Mouse (Mus musculus): ENCODE measurements around the gene Prss36.
"Not testable (repeated sequence)": the region's sequence is repeated elsewhere in the genome, so short reads cannot be mapped to it uniquely, and the experiment has no call there.

Gene Prss36

DNA sequence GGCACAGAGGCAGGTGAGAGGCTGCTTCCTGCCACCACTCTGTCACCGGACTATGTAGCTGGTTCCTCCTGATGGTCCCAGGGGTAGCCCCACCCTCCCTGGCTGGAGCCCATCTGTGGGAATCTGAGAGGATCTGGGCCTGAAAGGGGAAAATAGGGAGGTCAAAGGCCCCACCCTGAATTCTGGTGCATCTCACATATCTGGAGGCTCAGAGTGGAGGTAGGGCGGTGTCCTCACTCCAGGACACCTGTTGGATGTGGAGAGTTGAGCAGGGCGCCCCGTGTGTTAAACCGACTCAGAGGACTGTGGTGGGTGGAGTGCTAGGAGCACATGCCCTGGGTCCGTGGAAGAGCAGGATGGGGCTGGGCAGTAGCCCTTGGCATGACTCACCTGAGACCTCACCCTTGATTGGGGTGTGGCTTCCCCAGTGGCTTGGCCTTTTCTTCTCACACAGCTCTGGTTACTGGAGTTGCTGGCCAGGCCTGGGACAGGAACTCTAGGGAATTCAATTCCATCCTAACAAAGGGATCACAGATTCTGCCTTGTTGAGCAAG lies at the start of gene Prss36:
Gene Prss36, minus strand, starts transcription at position 256 of the 554 bp plus-strand sequence.
- no peak for DNase-seq (ENCODE audit: low spot score in 2 of 2)

GRCm38 (mm10) chr7:127993341-127993977 lies 46.9 kb upstream of the Prss36 start, which contains the start of gene Pycard:
Pycard (minus strand) TSS chr7:127993867.
- DNase-seq (ENCODE audit: low spot score in 2 of 2): no peak

GRCm38 (mm10) chr7:127992488-127993340 lies 46.2 kb upstream of the Prss36 start:
- DNase-seq (ENCODE audit: low spot score in 2 of 2): no peak

- DNase-seq (ENCODE audit: low spot score in 2 of 2): peak; percentile 56 to 81
Measured at GRCm38 (mm10) chr7:127991643-127992487, 45.3 kb upstream of the Prss36 start.

- DNase-seq (ENCODE audit: low spot score in 2 of 2): no peak
Measured at GRCm38 (mm10) chr7:127988904-127989303, 42.4 kb upstream of the Prss36 start.

- no peak for DNase-seq (ENCODE audit: low spot score in 2 of 2)
Measured at GRCm38 (mm10) chr7:127980606-127981005, 34.1 kb upstream of the Prss36 start.

GRCm38 (mm10) chr7:127978856-127979255 lies 32.3 kb upstream of the Prss36 start:
- no peak for DNase-seq (ENCODE audit: low spot score in 2 of 2)

DNA sequence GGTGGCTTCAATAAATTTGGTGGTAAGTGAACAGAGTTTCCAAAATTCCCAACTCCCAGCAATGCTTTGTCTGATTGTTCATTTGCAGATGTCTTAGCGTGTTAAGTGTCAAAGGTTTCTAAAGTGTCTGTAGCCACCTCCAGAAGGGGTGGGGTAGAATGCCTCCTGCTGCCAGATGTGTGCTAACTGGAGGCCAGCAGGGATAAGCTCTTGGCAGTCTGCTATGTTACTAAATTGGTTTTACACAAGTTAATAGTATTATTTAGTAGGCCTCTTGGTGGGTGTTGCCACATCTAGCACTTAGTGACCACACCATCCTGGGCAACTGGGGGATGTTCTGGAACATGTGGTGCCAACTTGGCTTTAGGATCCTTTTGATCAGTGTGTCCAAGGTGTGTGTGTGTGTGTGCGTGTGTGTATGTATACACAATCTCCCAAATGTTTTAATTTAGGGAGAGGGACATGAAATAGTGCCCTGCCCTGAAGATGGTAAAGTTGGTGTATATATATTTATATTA lies 27.9 kb upstream of the Prss36 start:
- DNase-seq (ENCODE audit: low spot score in 2 of 2): no peak

- peak; percentile 38 to 72 for DNase-seq (ENCODE audit: low spot score in 2 of 2)
Measured at GRCm38 (mm10) chr7:127967922-127968828, 21.6 kb upstream of the Prss36 start.

DNA sequence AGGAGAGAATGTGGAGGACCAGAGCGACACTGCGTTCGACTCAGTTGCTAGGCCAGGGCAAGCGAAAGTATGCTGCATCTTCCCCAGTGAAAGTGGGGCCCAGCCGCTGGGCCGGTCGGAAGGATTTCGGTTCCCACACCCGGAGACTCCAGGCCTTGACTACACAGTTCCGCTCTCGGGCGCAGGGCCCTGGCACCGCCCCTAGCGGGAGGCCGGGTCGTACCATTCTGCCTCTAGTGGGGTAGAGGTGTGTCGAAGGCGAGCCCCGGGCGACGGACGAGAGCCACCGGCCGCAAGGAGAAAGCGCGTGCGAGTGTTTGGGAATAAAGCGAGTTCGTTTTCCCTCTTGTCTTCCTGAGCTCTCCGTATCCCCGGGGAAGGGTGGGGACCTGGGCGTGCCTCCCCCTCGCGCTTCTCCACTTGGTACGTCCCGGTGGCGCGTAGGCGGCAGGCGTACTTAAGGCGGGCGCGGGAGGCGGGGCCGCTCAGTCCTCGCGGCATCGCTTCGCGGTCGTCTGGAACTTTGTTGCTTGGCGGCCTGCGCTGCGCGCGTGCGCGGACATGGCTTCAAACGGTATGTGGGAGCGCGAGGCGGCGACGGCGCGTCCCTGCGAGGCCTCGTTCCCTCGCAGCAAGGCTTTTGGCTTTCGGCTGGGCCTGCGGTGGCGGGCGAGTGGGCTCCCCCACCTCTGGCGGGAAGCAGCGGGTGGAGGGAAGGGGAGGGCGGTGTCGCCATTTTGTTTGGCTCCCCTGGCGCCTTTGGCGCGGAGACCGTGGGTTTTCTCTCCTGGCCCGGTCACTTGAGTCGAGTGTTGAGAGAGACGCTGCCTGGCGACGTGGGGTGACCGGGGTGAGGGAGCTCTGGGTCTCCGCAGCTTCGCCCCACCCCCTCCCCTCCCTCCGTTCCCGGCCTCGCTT lies 20.7 kb upstream of the Prss36 start, which contains the start of gene Fus:
Gene Fus, plus strand, starts transcription at position 454 of the 918 bp plus-strand sequence.
- peak; percentile 98 for DNase-seq (ENCODE audit: low spot score in 2 of 2)

DNA sequence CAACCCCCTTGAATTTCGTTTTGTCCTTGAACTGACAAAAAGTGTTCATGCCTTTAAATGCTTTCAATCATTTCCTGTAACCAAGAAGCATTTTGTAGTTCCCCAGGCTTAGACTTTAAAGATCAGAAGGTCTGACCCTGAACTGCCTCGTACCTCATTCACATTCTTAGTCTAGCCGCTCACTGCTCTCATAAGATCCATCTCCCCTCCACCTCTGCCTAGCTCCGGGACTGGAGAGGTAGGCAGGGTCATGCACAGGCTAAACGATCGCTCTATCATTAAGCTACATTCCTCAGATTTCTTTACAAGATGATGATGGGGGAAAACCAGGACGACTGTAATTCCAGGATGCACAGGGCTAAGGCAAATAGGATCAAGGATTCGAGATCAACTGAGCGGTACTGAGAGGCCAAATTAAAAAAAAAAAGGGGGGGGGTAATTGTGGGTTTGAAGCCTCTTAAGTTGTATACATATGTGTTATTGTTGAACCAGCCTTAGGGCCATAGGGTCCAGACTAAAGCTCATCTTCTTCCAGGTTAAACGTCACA lies 19.9 kb upstream of the Prss36 start:
- no peak for DNase-seq (ENCODE audit: low spot score in 2 of 2)

- no peak for DNase-seq (ENCODE audit: low spot score in 2 of 2)
Measured at GRCm38 (mm10) chr7:127959364-127959763, 12.8 kb upstream of the Prss36 start.

- no peak for DNase-seq (ENCODE audit: low spot score in 2 of 2)
Measured at GRCm38 (mm10) chr7:127952864-127953581, 6.5 kb upstream of the Prss36 start.

DNA sequence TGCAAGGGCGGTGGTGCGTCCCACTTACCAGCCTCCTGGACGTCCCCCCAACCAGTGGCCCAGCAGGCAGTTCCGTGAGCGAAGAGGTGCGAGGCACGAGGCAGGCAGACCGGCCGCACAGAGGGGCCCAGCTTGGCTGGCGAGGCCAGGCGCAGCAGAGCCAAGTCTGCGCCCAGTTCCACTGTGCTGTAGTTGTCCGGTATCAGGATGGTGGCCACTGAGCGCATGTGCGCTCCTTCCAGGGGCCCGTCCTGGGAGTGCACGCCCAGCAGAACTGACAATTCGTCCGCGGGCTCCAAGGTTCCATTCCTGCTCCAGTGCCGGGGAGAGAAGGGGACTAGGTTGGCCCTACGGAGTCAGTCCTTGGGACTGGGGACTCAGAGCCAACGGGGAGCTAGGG lies 1.9 kb downstream of the Prss36 start:
- DNase-seq (ENCODE audit: low spot score in 2 of 2): no peak

DNA sequence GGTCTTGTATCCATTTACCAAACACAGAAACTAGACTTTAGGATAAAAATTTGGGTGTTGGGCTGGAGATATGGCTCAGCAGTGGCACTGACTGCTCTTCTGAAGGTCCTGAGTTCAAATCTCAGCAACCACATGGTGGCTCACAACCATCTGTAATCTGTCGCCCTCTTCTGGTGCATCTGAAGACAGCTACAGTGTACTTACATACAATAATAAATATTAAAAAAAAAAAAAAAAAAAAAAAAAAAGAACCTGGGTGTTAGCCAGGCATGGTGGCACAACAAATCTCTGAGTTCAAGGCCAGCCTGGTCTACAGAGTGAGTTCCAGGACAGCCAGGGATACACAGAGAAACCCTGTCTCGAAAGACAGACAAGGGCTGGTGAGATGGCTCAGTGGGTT lies 4.4 kb downstream of the Prss36 start:
- not testable (repeated sequence) for DNase-seq (ENCODE audit: low spot score in 2 of 2)

DNA sequence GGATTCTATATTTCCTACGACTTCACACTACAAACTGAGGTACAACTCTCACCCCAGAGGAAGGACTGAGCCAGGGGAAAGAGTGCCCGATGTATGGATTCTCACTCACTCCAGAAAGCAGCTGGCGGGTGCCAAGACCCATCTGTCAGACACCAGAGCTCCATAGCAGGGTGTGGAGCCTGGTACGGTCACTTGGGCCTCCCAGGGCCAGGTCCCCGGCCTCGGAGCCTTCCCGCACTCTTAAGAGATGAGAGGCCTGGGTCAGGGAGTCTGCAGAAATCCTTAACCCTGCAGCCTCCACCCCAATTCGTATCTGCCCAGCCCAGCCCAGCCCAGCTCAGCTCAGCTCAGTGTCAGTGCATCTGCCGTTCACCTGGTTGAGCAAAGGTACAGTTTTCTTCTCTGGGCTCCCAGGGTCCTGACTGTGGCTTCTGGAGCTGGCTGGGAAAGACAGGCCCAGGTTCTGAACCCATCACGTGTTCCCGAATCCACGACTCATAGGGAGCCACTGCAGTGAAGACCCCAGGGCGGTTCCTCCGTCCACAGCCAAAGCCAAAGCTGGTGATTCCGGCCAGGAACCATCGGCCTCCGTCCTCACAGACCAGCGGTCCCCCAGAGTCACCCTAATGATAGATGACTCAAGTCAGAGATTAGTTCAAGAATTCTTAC lies 10.2 kb downstream of the Prss36 start:
- no peak for DNase-seq (ENCODE audit: low spot score in 2 of 2)

DNA sequence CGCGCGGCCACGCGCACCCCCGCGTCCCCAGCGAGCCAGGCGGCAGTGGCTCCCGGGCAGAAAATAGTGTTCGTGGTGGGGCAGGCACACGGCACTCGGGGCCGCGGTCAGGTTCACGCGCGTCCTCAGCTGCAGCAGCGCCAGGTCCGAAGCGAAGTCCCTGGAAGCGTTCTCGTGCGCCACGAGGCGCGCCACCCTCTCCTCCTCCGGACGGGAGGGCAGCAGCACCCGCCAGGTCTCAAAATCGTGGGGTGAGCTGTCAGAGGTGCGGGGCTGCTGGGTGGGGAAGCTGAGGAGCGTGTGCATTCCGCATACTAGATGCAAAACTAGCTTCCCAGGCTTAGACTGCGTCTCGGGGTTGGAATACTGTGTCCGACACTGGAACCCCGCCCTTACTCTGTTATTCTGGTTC lies 10.8 kb downstream of the Prss36 start:
- no peak for DNase-seq (ENCODE audit: low spot score in 2 of 2)
